Mouse (Mus musculus) brown adipose tissue, adult 24 weeks (tissue): ENCODE results near the gene Nek6. TPM values are rescaled to one million over a fixed set of nuclear protein-coding genes. Genes with fewer than 3 reads are reported as not detected.

Source experiments
- H3K27ac ChIP-seq: fragments of 200-500 bp; replicated peaks from 2 replicates; pipeline ENCODE4 v1.5.1; 2012; ENCODE audit warnings: low read depth, mild to moderate bottlenecking, low read length
- H3K4me1 ChIP-seq: fragments of 200-500 bp; 2 replicates; pipeline ENCODE4 v1.6.1; 2012; ENCODE audit warnings: low read length, mixed read lengths; ENCODE audit not compliant: control insufficient read depth, insufficient read depth, insufficient read length
- H3K4me3 ChIP-seq: fragments of 200-500 bp; 2 replicates; pipeline ENCODE4 v1.5.1; 2012; ENCODE audit warnings: low read depth, mild to moderate bottlenecking, low read length, moderate library complexity; ENCODE audit not compliant: insufficient read depth
- polyA plus RNA-seq: library from polyadenylated mRNA; stranded (reverse); fragments of >200 nt; gene quantifications from 2 replicates; pipeline ENCODE4 v1.2.4, GENCODE M21; 2012; ENCODE audit not compliant: missing spikeins, insufficient read depth, insufficient read length

The Nek6 gene
- polyA plus RNA-seq, 1 experiment, result 8.5 TPM

- H3K27ac ChIP-seq, result no peak overlapping the region
These were observed 89.4 kb downstream of the Nek6 start for GRCm38 (mm10) chr2:38600842-38601241.

GRCm38 (mm10) chr2:38607716-38608115 is 96.3 kb downstream of the Nek6 start:
- Histone ChIP-seq H3K27ac (no peak overlapping the region), H3K4me1 (no peaks in the 10 kb centered on the region), H3K4me3 (no peak overlapping the region)

More at GRCm38 (mm10) chr2:38600842-38601241, 89.4 kb downstream of the Nek6 start:
- no peaks in the 10 kb centered on the region; the same call in 1 of the 2 replicates for H3K4me1 ChIP-seq
- no peak overlapping the region for H3K4me3 ChIP-seq

- peaks cover 5% of the 10 kb centered on the region for H3K4me1 ChIP-seq
- no peak overlapping the region for H3K27ac ChIP-seq
- no peak overlapping the region for H3K4me3 ChIP-seq
These were observed 97.4 kb downstream of the Nek6 start for GRCm38 (mm10) chr2:38608831-38609309.

- Histone ChIP-seq H3K4me3 (no peak overlapping the region), H3K4me1 (peaks cover 5% of the 10 kb centered on the region), H3K27ac (no peak overlapping the region)
These were observed 97.9 kb downstream of the Nek6 start for GRCm38 (mm10) chr2:38609310-38609709.

GRCm38 (mm10) chr2:38610161-38610560 is 98.7 kb downstream of the Nek6 start:
- H3K4me1 ChIP-seq, result peaks cover 9% of the 10 kb centered on the region
- H3K4me3 ChIP-seq, result no peak overlapping the region
- no peak overlapping the region for H3K27ac ChIP-seq

- Histone ChIP-seq H3K27ac (no peak overlapping the region), H3K4me3 (no peak overlapping the region), H3K4me1 (peaks cover 9% of the 10 kb centered on the region)
These were observed 101.2 kb downstream of the Nek6 start for GRCm38 (mm10) chr2:38612596-38612995.

- Histone ChIP-seq H3K4me1 (peaks cover 9% of the 10 kb centered on the region), H3K4me3 (no peak overlapping the region), H3K27ac (no peak overlapping the region; the same call in 1 of the 2 replicates)
These were observed 102.1 kb downstream of the Nek6 start for GRCm38 (mm10) chr2:38613576-38613975.

- Histone ChIP-seq H3K27ac (no peak overlapping the region), H3K4me1 (peaks cover 9% of the 10 kb centered on the region), H3K4me3 (no peak overlapping the region)
These were observed 103.0 kb downstream of the Nek6 start for GRCm38 (mm10) chr2:38614437-38614836.

- Histone ChIP-seq H3K27ac (no peak overlapping the region), H3K4me1 (peaks cover 9% of the 10 kb centered on the region), H3K4me3 (no peak overlapping the region)
These were observed 104.6 kb downstream of the Nek6 start for GRCm38 (mm10) chr2:38616072-38616471.

GRCm38 (mm10) chr2:38616956-38617872 is 105.8 kb downstream of the Nek6 start:
- H3K4me1 ChIP-seq, result peaks cover 9% of the 10 kb centered on the region
- H3K27ac ChIP-seq, result no peak overlapping the region
- H3K4me3 ChIP-seq, result no peak overlapping the region

- Histone ChIP-seq H3K4me3 (no peak overlapping the region), H3K4me1 (peaks cover 4% of the 10 kb centered on the region; the same call in 1 of the 2 replicates), H3K27ac (no peak overlapping the region)
These were observed 108.3 kb downstream of the Nek6 start for GRCm38 (mm10) chr2:38619777-38620176.

- no peak overlapping the region for H3K4me3 ChIP-seq
- no peak overlapping the region for H3K27ac ChIP-seq
- 0 out of 2 replicates have a peak, but pooled peaks cover 2% of the 10 kb centered on the region for H3K4me1 ChIP-seq
These were observed 109.6 kb downstream of the Nek6 start for GRCm38 (mm10) chr2:38621076-38621475.

GRCm38 (mm10) chr2:38621610-38622021 is 110.2 kb downstream of the Nek6 start:
- no peak overlapping the region for H3K27ac ChIP-seq
- H3K4me3 ChIP-seq, result no peak overlapping the region
- 0 out of 2 replicates have a peak, but pooled peaks cover 2% of the 10 kb centered on the region for H3K4me1 ChIP-seq

- Histone ChIP-seq H3K27ac (no peak overlapping the region), H3K4me1 (0 out of 2 replicates have a peak, but pooled peaks cover 2% of the 10 kb centered on the region), H3K4me3 (no peak overlapping the region)
These were observed 112.0 kb downstream of the Nek6 start for GRCm38 (mm10) chr2:38623411-38623810.

- no peak overlapping the region for H3K27ac ChIP-seq
- H3K4me1 ChIP-seq, result 0 out of 2 replicates have a peak, but pooled peaks cover 2% of the 10 kb centered on the region
- H3K4me3 ChIP-seq, result no peak overlapping the region
These were observed 112.6 kb downstream of the Nek6 start for GRCm38 (mm10) chr2:38623821-38624590.
